Mouse (Mus musculus) forebrain, embryonic 15.5 days (tissue): ENCODE results near the gene Gpr68. TPM values are rescaled to one million over a fixed set of nuclear protein-coding genes. Genes with fewer than 3 reads are reported as not detected.

Experiments used
- ATAC-seq: fragments of 200-750 bp; cut with Nextera tagmentation; replicated peaks from 2 replicates; pipeline ENCODE4 v1.8.0; 2017; ENCODE audit warnings: mild to moderate bottlenecking, moderate TSS enrichment, moderate library complexity
- H3K27ac ChIP-seq: fragments of 300-500 bp; sonication (generic); replicated peaks from 2 replicates; pipeline ENCODE4 v1.5.1; 2015; ENCODE audit warnings: mild to moderate bottlenecking, inconsistent platforms
- H3K27me3 ChIP-seq: fragments of 300-500 bp; sonication (generic); 2 replicates; pipeline ENCODE4 v1.6.1; 2015; ENCODE audit warnings: inconsistent platforms
- H3K36me3 ChIP-seq: fragments of 300-500 bp; sonication (generic); 2 replicates; pipeline ENCODE4 v1.6.1; 2015; ENCODE audit warnings: mild to moderate bottlenecking, inconsistent platforms
- H3K4me1 ChIP-seq: fragments of 300-500 bp; sonication (generic); 2 replicates; pipeline ENCODE4 v1.6.1; 2015; ENCODE audit warnings: inconsistent platforms
- H3K4me2 ChIP-seq: fragments of 300-500 bp; sonication (generic); replicated peaks from 2 replicates; pipeline ENCODE4 v1.6.1; 2015; ENCODE audit warnings: mild to moderate bottlenecking, inconsistent platforms
- H3K4me3 ChIP-seq: fragments of 300-500 bp; sonication (generic); 2 replicates; pipeline ENCODE4 v1.5.1; 2015; ENCODE audit warnings: mild to moderate bottlenecking, inconsistent platforms
- H3K9ac ChIP-seq: fragments of 300-500 bp; sonication (generic); replicated peaks from 2 replicates; pipeline ENCODE4 v1.6.1; 2015; ENCODE audit warnings: mild to moderate bottlenecking, inconsistent platforms
- H3K9me3 ChIP-seq: fragments of 300-500 bp; sonication (generic); 2 replicates; pipeline ENCODE4 v1.6.1; 2016; ENCODE audit warnings: inconsistent platforms
- WGBS: fragments of 180-500 bp; shearing (Covaris S2); methylation state at CpG from one replicate; pipeline ENCODE4 v1.1.7; 2015; ENCODE audit warnings: mixed read lengths; 5-methylcytosine and 5-hydroxymethylcytosine counted together
- polyA plus RNA-seq: library from polyadenylated mRNA; unstranded; fragments of >200 nt; fragmentation: Nextera tagmentation; extraction: Ambion mirVana; gene quantifications from 2 replicates; pipeline ENCODE4 v1.2.1, GENCODE M21; 2015

The Gpr68 gene
- polyA plus RNA-seq, 1 experiment from 2014 or later: 1.1 TPM

DNA sequence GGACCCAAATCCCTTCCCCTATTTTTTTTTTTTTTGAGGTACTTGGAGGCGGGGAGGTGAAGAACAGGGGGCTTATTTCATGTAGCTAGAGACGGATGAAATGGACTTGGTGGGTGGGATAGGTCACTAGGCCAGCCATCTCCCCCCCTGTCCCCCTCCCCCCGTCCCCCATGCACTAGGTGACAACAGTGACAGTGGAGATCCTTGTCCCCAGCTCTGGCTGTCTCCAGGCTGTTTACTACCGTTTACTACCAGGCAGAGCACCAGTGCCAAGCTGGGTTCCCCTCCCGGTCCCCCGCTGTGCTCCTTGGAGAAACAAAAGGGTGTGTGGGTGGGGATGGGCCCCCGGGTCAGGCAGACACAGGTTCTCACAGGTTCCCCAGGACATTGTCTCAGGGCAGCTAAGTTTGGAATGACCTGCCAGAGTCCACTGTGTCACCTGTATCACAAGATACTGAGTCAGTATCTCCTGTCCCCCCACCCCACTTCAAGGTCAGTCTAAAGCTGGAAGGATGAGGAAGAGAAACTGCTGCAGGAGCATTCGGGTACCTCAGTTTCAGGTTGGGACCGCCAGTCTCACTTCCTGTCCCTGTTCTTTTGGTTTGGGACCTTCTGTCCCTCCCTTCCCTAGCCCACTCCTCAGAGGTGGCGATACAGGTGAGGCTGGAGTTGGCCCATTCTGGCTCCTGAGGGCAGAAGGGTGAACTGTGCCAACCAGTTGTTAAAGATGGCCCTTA, 468 bp upstream of the Gpr68 start:
- 24% methylated on average over 9 of the region's 10 CpGs for WGBS
- Histone ChIP-seq H3K27ac (no peak overlapping the region), H3K36me3 (peaks cover 9% of the 10 kb centered on the region), H3K4me2 (peak overlapping the region; percentile 63), H3K9me3 (no peaks in the 10 kb centered on the region), H3K27me3 (no peaks in the 10 kb centered on the region), H3K4me3 (peak overlapping the region; percentile 42), H3K4me1 (peaks cover 23% of the 10 kb centered on the region), H3K9ac (peak overlapping the region; percentile 46)
- peak; percentile 21; the same call in 1 of the 2 replicates for ATAC-seq

GRCm38 (mm10) chr12:100906861-100907260, 1.1 kb downstream of the Gpr68 start:
- H3K4me1 ChIP-seq: peaks cover 23% of the 10 kb centered on the region
- 79% methylated on average over 5 of the region's 5 CpGs for WGBS
- no peaks in the 10 kb centered on the region for H3K36me3 ChIP-seq
- H3K4me2 ChIP-seq: no peak overlapping the region
- H3K4me3 ChIP-seq: no peak overlapping the region
- no peaks in the 10 kb centered on the region for H3K27me3 ChIP-seq
- H3K9ac ChIP-seq: no peak overlapping the region
- no peak for ATAC-seq
- H3K9me3 ChIP-seq: no peaks in the 10 kb centered on the region
- no peak overlapping the region for H3K27ac ChIP-seq

DNA sequence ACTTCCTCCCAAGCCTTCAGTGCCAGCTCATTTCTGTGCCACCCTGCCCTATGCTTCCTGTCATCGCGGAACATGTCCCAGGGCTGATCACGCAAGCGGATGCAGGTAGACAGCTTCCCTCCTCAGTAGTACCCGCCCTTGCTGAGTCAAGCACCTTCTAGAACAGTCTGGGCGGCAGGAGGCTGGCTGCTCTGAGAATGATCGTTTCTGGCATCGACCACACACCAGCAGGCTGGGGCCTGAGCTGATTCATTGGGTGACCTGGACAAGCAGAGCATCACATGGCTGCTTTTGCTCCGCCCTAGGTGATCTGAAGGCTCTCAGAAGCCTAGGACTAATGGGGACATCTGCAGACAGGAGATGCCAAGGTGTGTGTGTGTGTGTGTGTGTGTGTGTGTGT, 4.2 kb downstream of the Gpr68 start:
- H3K36me3 ChIP-seq: no peaks in the 10 kb centered on the region
- whole genome bisulfite sequencing: 87% methylated on average over 9 of the region's 9 CpGs
- peaks cover 17% of the 10 kb centered on the region for H3K27me3 ChIP-seq
- no peak overlapping the region for H3K4me3 ChIP-seq
- H3K4me1 ChIP-seq: peaks cover 17% of the 10 kb centered on the region
- no peak overlapping the region for H3K9ac ChIP-seq
- no peak overlapping the region for H3K27ac ChIP-seq
- no peaks in the 10 kb centered on the region for H3K9me3 ChIP-seq
- H3K4me2 ChIP-seq: no peak overlapping the region
- ATAC-seq: no peak

DNA sequence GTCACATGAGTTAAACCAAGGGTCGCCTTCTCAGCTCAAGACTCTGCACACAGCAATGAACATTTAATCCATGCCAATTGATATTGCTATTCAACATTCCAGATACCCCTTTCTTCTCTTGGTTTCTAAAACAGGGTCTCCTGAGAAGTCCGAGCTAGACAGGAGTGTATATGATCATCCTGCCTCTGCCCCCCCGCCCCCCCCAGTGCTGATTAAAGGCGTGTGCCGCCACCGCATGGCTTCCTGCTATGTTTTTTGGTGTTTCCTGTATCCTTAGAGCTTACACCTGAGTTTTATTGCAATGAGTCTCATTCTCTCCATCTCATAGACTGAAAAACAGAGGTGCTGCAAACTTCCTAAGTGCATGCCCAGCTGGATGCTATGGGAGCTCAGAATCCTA, 6.6 kb downstream of the Gpr68 start:
- Histone ChIP-seq H3K9me3 (no peaks in the 10 kb centered on the region), H3K9ac (no peak overlapping the region), H3K27ac (no peak overlapping the region), H3K27me3 (peaks cover 23% of the 10 kb centered on the region), H3K36me3 (no peaks in the 10 kb centered on the region), H3K4me1 (peaks cover 29% of the 10 kb centered on the region), H3K4me2 (no peak overlapping the region), H3K4me3 (no peak overlapping the region)
- ATAC-seq: no peak
- 79% methylated on average over 6 of the region's 6 CpGs for WGBS

- Histone ChIP-seq H3K27ac (no peak overlapping the region), H3K9ac (no peak overlapping the region), H3K4me3 (no peak overlapping the region), H3K27me3 (peaks cover 23% of the 10 kb centered on the region), H3K36me3 (no peaks in the 10 kb centered on the region), H3K9me3 (no peaks in the 10 kb centered on the region), H3K4me1 (peaks cover 29% of the 10 kb centered on the region), H3K4me2 (no peak overlapping the region)
- no peak for ATAC-seq
- 76% methylated on average over 6 of the region's 6 CpGs for WGBS
These were observed 7.1 kb downstream of the Gpr68 start for GRCm38 (mm10) chr12:100900901-100901300.

GRCm38 (mm10) chr12:100899111-100899640, 8.8 kb downstream of the Gpr68 start:
- H3K4me1 ChIP-seq: peaks cover 33% of the 10 kb centered on the region
- H3K9me3 ChIP-seq: no peaks in the 10 kb centered on the region
- H3K36me3 ChIP-seq: no peaks in the 10 kb centered on the region
- H3K27me3 ChIP-seq: peaks cover 23% of the 10 kb centered on the region
- peak overlapping the region; percentile 80 for H3K4me2 ChIP-seq
- peak overlapping the region; percentile 42 for H3K4me3 ChIP-seq
- ATAC-seq: peak; percentile 32
- H3K9ac ChIP-seq: peak overlapping the region; percentile 46
- WGBS: under 1% methylated on average over 30 of the region's 30 CpGs
- no peak overlapping the region for H3K27ac ChIP-seq

DNA sequence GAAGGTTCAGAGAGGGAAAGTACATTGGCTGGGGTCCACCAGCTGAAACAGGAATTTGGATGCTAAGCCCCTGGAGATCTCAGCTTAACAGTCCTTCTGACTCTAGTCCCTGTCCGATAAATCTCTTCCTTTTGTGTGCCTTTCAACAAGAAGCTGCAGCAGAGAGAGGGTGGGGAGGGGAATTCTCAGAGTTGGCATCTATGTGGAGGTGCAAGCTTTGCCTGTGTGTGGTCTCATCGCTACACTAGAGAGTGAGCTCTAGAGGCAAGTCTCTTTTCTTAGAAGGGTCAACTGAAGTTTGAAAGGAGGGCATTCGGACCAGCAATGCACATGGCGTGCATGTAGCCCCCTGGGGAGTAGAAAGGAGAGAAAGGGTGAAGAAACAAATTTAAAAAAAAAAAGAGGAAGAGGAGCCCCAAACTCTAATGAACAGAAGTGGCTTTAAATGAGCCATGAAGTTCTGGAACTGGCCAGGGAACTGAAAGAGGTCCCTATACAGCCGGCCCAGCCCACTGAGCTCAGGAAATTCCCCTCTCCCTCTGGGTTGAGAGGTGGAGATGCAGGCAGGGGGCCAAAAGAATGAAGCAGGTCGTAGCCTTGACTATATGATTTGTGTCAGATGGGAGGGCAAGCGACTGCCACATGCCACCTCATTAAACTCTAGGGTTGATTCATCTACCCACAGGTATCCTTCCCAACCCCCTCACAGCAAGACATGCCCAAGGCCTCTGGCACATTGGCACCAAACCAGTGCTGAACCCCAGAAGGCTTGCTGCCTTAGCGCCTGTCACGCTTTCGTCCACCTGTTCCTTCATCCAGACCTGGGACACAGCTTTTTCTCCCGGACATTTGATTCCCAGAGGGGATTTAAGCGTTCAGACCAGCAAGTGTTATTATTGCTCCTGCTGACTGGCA, 10.0 kb downstream of the Gpr68 start:
- H3K27ac ChIP-seq: no peak overlapping the region
- peaks cover 33% of the 10 kb centered on the region for H3K4me1 ChIP-seq
- no peaks in the 10 kb centered on the region for H3K36me3 ChIP-seq
- H3K9me3 ChIP-seq: no peaks in the 10 kb centered on the region
- WGBS: 17% methylated on average over 12 of the region's 12 CpGs
- peak overlapping the region; percentile 80 for H3K4me2 ChIP-seq
- no peak for ATAC-seq
- peaks cover 23% of the 10 kb centered on the region for H3K27me3 ChIP-seq
- H3K9ac ChIP-seq: 0 out of 2 replicates have a peak overlapping the region, but pooled peaks have one; percentile 46
- H3K4me3 ChIP-seq: peak overlapping the region; percentile 42; the same call in 1 of the 2 replicates

GRCm38 (mm10) chr12:100896661-100897060, 11.3 kb downstream of the Gpr68 start:
- H3K36me3 ChIP-seq: no peaks in the 10 kb centered on the region
- WGBS: 56% methylated on average over 3 of the region's 3 CpGs
- ATAC-seq: no peak
- H3K4me2 ChIP-seq: no peak overlapping the region
- H3K27ac ChIP-seq: no peak overlapping the region
- H3K9me3 ChIP-seq: no peaks in the 10 kb centered on the region
- no peak overlapping the region for H3K4me3 ChIP-seq
- no peak overlapping the region for H3K9ac ChIP-seq
- peaks cover 23% of the 10 kb centered on the region for H3K27me3 ChIP-seq
- peaks cover 33% of the 10 kb centered on the region for H3K4me1 ChIP-seq

- WGBS: 4% methylated on average over 2 of the region's 2 CpGs
- Histone ChIP-seq H3K4me3 (no peak overlapping the region), H3K4me2 (no peak overlapping the region), H3K27ac (no peak overlapping the region), H3K9ac (no peak overlapping the region), H3K36me3 (no peaks in the 10 kb centered on the region), H3K4me1 (peaks cover 33% of the 10 kb centered on the region), H3K27me3 (peaks cover 22% of the 10 kb centered on the region), H3K9me3 (no peaks in the 10 kb centered on the region)
- ATAC-seq: 0 out of 2 replicates have a peak, but pooled peaks have one; percentile 53
These were observed 12.5 kb downstream of the Gpr68 start for GRCm38 (mm10) chr12:100895504-100895903.

DNA sequence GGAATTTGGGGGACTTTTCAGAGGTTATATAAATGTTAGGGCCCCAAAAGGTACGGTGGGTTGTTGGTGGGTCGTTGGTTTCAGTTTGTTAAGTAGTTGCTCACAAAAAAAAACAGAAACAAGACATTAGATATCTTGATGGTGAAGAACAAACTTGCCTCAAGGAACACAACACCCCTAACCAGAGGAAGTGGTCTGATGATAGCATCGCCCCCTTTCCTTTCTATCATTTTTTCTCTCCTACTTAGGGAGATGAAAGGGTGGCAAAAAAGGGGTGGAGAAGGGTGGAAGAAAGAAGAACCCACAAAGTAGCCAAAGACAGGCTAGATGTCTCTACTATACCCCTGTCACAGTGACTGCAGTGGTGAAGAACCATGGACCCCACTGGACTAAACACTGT, 17.4 kb downstream of the Gpr68 start:
- ATAC-seq: no peak
- WGBS: 91% methylated on average over 3 of the region's 3 CpGs
- Histone ChIP-seq H3K4me1 (0 out of 2 replicates have a peak, but pooled peaks cover 7% of the 10 kb centered on the region), H3K27ac (no peak overlapping the region), H3K27me3 (no peaks in the 10 kb centered on the region), H3K4me3 (no peak overlapping the region), H3K4me2 (no peak overlapping the region), H3K36me3 (no peaks in the 10 kb centered on the region), H3K9me3 (no peaks in the 10 kb centered on the region), H3K9ac (no peak overlapping the region)

DNA sequence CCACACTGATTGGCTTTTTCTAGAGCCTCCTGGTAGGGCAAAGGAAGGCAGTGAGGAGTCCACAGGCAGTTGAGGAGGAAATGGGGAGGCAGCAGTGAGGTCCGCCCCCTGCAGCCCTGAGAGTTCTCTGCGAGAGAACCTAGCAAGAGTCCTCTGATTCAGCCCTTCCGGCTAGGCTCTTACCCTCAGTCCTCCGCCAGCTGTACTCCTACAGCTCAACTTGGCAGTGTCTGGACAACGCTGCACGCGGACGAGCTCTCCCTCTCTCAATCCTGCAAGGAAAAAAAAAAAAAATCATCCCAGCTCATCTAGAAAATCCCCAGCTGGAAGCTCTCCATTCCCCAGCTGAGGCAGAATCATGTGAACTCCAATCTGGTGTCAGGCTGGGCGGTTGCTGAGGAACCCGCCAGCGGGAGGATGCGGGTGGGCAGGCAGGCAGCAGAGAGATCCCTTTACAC, 20.2 kb downstream of the Gpr68 start:
- WGBS: 40% methylated on average over 12 of the region's 12 CpGs
- no peak overlapping the region for H3K4me2 ChIP-seq
- ATAC-seq: no peak

DNA sequence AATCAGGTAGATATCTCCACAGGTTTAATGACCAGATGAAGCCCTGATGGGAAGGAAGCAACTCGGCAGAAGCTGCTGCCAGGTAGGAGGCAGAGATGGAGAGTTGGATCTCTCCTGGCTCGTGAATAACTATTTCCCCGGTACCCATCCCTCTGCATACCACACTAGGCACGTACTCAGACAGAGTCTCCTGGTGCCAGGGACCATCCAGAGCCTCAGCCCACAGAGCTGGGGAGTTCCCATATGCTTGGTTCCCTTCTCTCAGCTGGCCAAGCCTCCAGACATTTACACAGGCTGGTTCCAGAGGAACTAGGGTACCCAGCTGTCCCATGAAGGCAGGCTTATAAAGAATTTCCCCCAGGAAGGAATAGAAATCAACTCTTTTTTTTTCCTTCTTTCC, 21.1 kb downstream of the Gpr68 start:
- H3K27ac ChIP-seq: no peak overlapping the region
- H3K4me1 ChIP-seq: 0 out of 2 replicates have a peak, but pooled peaks cover 5% of the 10 kb centered on the region
- ATAC-seq: no peak
- H3K4me3 ChIP-seq: no peak overlapping the region
- no peak overlapping the region for H3K4me2 ChIP-seq
- no peaks in the 10 kb centered on the region for H3K27me3 ChIP-seq
- H3K9ac ChIP-seq: no peak overlapping the region
- H3K36me3 ChIP-seq: no peaks in the 10 kb centered on the region
- 85% methylated on average over 4 of the region's 4 CpGs for WGBS
- no peaks in the 10 kb centered on the region for H3K9me3 ChIP-seq

More for the DNA sequence above, 20.2 kb downstream of the Gpr68 start:
- Histone ChIP-seq H3K9ac (no peak overlapping the region), H3K27ac (no peak overlapping the region), H3K36me3 (no peaks in the 10 kb centered on the region), H3K4me1 (0 out of 2 replicates have a peak, but pooled peaks cover 5% of the 10 kb centered on the region), H3K27me3 (no peaks in the 10 kb centered on the region), H3K4me3 (no peak overlapping the region), H3K9me3 (no peaks in the 10 kb centered on the region)
